Mouse (Mus musculus): Measurements from ENCODE around the gene Ube2v1. TPM values are rescaled to one million over a fixed set of nuclear protein-coding genes. Genes with fewer than 3 reads are reported as not detected.

The Ube2v1 gene
- polyA plus RNA-seq, 1 experiment, result 21.6 TPM

DNA sequence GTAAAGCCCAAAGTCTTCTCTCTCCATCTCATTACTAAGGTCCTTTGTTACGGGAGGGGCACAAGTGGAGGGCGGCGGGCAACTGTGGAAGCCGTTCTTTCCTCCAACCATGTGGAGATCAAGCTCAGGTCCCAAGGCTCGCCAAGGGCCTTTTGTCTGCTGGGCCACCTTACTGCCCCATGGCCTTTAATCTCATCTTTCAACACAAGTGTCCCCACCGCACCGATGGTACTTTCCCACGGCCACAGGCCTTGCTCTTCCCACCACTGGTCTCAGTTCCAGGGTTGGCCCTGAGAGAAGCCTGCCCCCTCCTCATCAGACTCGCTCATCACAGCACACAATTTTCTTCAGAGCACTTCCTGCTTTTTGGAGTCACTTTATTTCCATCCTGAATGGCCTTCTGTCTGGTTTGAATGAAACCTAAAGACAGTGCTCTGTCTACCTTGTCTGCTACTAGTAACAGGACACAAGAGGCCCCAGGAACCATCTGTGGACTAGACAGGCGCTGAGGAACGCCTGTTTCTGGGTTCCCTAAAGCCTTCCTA, 2.2 kb downstream of the Ube2v1 start:
- H3K4me1 ChIP-seq (ENCODE audit: control insufficient read depth, insufficient read depth, low read length), result peaks cover 18% of the 10 kb centered on the region
- H3K36me3 ChIP-seq (ENCODE audit: control insufficient read depth, insufficient read depth, low read length), result no peaks in the 10 kb centered on the region; the same call in none of the 2 replicates
- H3K27me3 ChIP-seq (ENCODE audit: control insufficient read depth, insufficient read depth, low read length), result no peaks in the 10 kb centered on the region
- H3K27ac ChIP-seq (ENCODE audit: control insufficient read depth, insufficient read depth, low read depth, low read length), result no peak overlapping the region
- no peak overlapping the region for H3K4me3 ChIP-seq (ENCODE audit: control insufficient read depth, low read depth, low read length)
- no peak for TF ChIP-seq CTCF (IDR thresholded peaks at IDR 0.05; ENCODE audit: control insufficient read depth, insufficient read depth, insufficient replicate concordance, low read depth, low read length)
- TF ChIP-seq POLR2A (IDR thresholded peaks at IDR 0.05; ENCODE audit: control insufficient read depth, low read depth, low read length), result no peak

DNA sequence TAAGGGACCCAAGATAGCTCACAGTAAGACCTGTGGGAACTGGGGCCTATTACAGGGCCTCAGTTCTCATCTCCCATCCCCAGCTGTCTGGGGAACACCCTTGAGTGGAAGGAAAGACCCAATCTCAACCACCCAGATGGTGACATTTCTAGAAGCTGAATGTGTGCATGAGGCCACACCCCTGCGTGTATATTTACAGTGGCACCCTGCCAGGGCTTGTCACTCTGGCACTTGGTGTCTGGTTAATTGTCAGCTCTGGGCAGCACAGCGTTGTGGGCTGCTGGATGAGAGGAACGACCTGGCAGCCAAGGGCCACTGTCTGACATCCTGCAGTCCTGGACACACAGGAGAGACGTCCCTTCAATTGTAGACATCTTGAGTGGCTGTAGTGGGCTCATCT, 3.0 kb downstream of the Ube2v1 start:
- no peak overlapping the region for H3K4me3 ChIP-seq (ENCODE audit: control insufficient read depth, low read depth, low read length)
- H3K27ac ChIP-seq (ENCODE audit: control insufficient read depth, insufficient read depth, low read depth, low read length), result no peak overlapping the region
- TF ChIP-seq CTCF (IDR thresholded peaks at IDR 0.05; ENCODE audit: control insufficient read depth, insufficient read depth, insufficient replicate concordance, low read depth, low read length) (no peak), POLR2A (IDR thresholded peaks at IDR 0.05; ENCODE audit: control insufficient read depth, low read depth, low read length) (no peak)

GRCm38 (mm10) chr2:167627019-167627418, 4.9 kb downstream of the Ube2v1 start:
- TF ChIP-seq POLR2A (IDR thresholded peaks at IDR 0.05; ENCODE audit: control insufficient read depth, low read depth, low read length) (no peak), CTCF (IDR thresholded peaks at IDR 0.05; ENCODE audit: control insufficient read depth, insufficient read depth, insufficient replicate concordance, low read depth, low read length) (no peak)
- peaks cover 10% of the 10 kb centered on the region for H3K4me1 ChIP-seq (ENCODE audit: control insufficient read depth, insufficient read depth, low read length)
- no peaks in the 10 kb centered on the region; the same call in none of the 2 replicates for H3K36me3 ChIP-seq (ENCODE audit: control insufficient read depth, insufficient read depth, low read length)
- H3K27ac ChIP-seq (ENCODE audit: control insufficient read depth, insufficient read depth, low read depth, low read length), result no peak overlapping the region
- H3K4me3 ChIP-seq (ENCODE audit: control insufficient read depth, low read depth, low read length), result no peak overlapping the region
- no peaks in the 10 kb centered on the region for H3K27me3 ChIP-seq (ENCODE audit: control insufficient read depth, insufficient read depth, low read length)

More for the DNA sequence above, 3.0 kb downstream of the Ube2v1 start:
- no peaks in the 10 kb centered on the region for H3K27me3 ChIP-seq (ENCODE audit: control insufficient read depth, insufficient read depth, low read length)
- H3K4me1 ChIP-seq (ENCODE audit: control insufficient read depth, insufficient read depth, low read length), result peaks cover 18% of the 10 kb centered on the region
- no peaks in the 10 kb centered on the region; the same call in none of the 2 replicates for H3K36me3 ChIP-seq (ENCODE audit: control insufficient read depth, insufficient read depth, low read length)

DNA sequence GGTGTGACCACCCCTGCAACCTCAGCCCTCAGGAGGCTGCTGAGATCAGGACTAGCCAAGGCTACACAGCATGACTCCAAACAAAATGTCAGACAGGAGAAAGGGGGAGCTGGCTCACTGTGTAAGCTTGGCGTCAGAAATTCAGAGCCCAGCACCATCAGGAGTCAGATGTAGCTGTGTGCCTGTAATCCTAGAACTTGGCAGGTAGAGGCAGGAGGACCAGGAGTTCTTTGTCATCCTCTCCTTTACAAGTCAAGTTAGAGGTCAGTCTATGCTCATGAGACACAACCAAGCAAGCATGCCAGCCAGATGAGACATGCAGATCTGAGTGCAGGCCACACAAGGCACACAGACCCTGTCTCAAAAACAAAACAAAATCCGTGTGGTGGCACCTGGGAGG, 6.2 kb downstream of the Ube2v1 start:
- H3K36me3 ChIP-seq (ENCODE audit: control insufficient read depth, insufficient read depth, low read length), result no peaks in the 10 kb centered on the region; the same call in none of the 2 replicates
- peaks cover 6% of the 10 kb centered on the region for H3K4me1 ChIP-seq (ENCODE audit: control insufficient read depth, insufficient read depth, low read length)
- H3K4me3 ChIP-seq (ENCODE audit: control insufficient read depth, low read depth, low read length), result no peak overlapping the region
- H3K27ac ChIP-seq (ENCODE audit: control insufficient read depth, insufficient read depth, low read depth, low read length), result no peak overlapping the region
- H3K27me3 ChIP-seq (ENCODE audit: control insufficient read depth, insufficient read depth, low read length), result no peaks in the 10 kb centered on the region
- TF ChIP-seq POLR2A (IDR thresholded peaks at IDR 0.05; ENCODE audit: control insufficient read depth, low read depth, low read length) (no peak), CTCF (IDR thresholded peaks at IDR 0.05; ENCODE audit: control insufficient read depth, insufficient read depth, insufficient replicate concordance, low read depth, low read length) (no peak)

DNA sequence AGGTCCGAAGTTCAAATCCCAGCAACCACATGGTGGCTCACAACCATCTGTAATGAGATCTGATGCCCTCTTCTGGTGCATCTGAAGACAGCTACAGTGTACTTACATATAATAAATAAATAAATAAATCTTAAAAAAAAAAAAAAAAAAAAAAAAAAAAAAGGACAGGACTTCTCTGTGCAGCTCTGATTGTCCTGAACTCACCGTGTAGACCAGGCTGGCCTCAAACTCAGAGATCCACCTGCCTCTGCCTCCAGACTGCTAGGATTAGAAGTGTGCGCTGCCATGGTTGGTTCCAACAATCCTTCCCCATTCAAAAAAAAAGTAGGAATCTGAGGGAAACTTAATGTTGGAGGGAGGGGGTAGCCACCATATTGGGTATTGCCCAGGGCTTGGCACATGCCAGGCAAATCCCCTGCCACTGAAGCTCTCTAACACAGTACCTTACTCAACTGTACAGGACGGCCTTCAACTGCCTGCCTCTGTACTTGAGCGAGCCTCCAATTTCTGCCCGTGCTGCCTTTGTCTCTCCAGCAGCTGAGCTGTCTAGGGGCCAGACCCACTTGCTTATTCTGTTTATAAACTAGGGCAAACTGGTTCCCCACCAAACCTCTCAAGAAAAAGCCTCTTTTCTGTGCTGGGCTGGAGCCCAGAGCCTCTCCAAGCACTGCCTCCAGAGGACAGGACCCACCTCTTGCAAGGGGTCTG, 7.4 kb downstream of the Ube2v1 start:
- no peak for TF ChIP-seq POLR2A (IDR thresholded peaks at IDR 0.05; ENCODE audit: control insufficient read depth, low read depth, low read length)
- TF ChIP-seq CTCF (IDR thresholded peaks at IDR 0.05; ENCODE audit: control insufficient read depth, insufficient read depth, insufficient replicate concordance, low read depth, low read length), result no peak
- H3K36me3 ChIP-seq (ENCODE audit: control insufficient read depth, insufficient read depth, low read length), result no peaks in the 10 kb centered on the region; the same call in none of the 2 replicates

GRCm38 (mm10) chr2:167622965-167623364, 8.9 kb downstream of the Ube2v1 start:
- no peak overlapping the region for H3K4me3 ChIP-seq (ENCODE audit: control insufficient read depth, low read depth, low read length)
- H3K4me1 ChIP-seq (ENCODE audit: control insufficient read depth, insufficient read depth, low read length), result no peaks in the 10 kb centered on the region
- no peaks in the 10 kb centered on the region for H3K36me3 ChIP-seq (ENCODE audit: control insufficient read depth, insufficient read depth, low read length)
- no peaks in the 10 kb centered on the region for H3K27me3 ChIP-seq (ENCODE audit: control insufficient read depth, insufficient read depth, low read length)
- H3K27ac ChIP-seq (ENCODE audit: control insufficient read depth, insufficient read depth, low read depth, low read length), result no peak overlapping the region
- TF ChIP-seq POLR2A (IDR thresholded peaks at IDR 0.05; ENCODE audit: control insufficient read depth, low read depth, low read length) (no peak), CTCF (IDR thresholded peaks at IDR 0.05; ENCODE audit: control insufficient read depth, insufficient read depth, insufficient replicate concordance, low read depth, low read length) (no peak)

More for the DNA sequence above, 7.4 kb downstream of the Ube2v1 start:
- H3K4me3 ChIP-seq (ENCODE audit: control insufficient read depth, low read depth, low read length), result no peak overlapping the region
- H3K27ac ChIP-seq (ENCODE audit: control insufficient read depth, insufficient read depth, low read depth, low read length), result no peak overlapping the region
- no peaks in the 10 kb centered on the region for H3K4me1 ChIP-seq (ENCODE audit: control insufficient read depth, insufficient read depth, low read length)
- H3K27me3 ChIP-seq (ENCODE audit: control insufficient read depth, insufficient read depth, low read length), result no peaks in the 10 kb centered on the region

DNA sequence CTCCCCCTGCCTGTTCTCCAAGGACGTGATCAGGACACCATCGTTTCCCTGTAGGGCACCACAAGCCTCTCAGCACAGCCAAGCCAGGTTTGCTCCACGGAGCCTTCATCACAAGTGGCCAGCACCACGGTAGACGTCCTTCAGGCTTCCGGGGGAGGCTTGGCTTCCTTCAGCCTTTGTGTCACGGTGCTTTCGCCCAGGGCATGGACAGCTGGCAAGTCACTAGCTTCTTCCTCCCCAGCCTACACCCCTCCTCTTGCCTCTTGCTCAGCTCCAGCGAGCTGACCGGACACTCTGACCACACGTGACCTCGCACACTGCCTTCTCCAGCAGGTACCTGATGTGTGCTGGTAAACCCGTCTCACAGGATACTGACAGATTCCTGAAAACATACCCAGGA, 9.5 kb downstream of the Ube2v1 start:
- Histone ChIP-seq H3K4me1 (ENCODE audit: control insufficient read depth, insufficient read depth, low read length) (no peaks in the 10 kb centered on the region), H3K36me3 (ENCODE audit: control insufficient read depth, insufficient read depth, low read length) (no peaks in the 10 kb centered on the region), H3K27me3 (ENCODE audit: control insufficient read depth, insufficient read depth, low read length) (no peaks in the 10 kb centered on the region), H3K27ac (ENCODE audit: control insufficient read depth, insufficient read depth, low read depth, low read length) (no peak overlapping the region), H3K4me3 (ENCODE audit: control insufficient read depth, low read depth, low read length) (no peak overlapping the region)
- TF ChIP-seq POLR2A (IDR thresholded peaks at IDR 0.05; ENCODE audit: control insufficient read depth, low read depth, low read length), result no peak

All from testis, adult 2 months (tissue).